Mouse (Mus musculus) intestine, embryonic 15.5 days (tissue): ENCODE data around the gene Map2k4. TPM values are rescaled to one million over a fixed set of nuclear protein-coding genes. Genes with fewer than 3 reads are reported as not detected.
A peak's percentile ranks its signal among the peaks of the same experiment; 100 is the strongest.

Experiments
- ATAC-seq: fragments of 200-750 bp; cut with Nextera tagmentation; 2 replicates; pipeline ENCODE4 v1.8.0; 2017; ENCODE audit warnings: moderate TSS enrichment, moderate library complexity
- H3K27ac ChIP-seq: fragments of 300-500 bp; sonication (generic); 2 replicates; pipeline ENCODE4 v1.5.1; 2015; ENCODE audit warnings: mild to moderate bottlenecking, inconsistent platforms
- H3K27me3 ChIP-seq: fragments of 300-500 bp; sonication (generic); replicated peaks from 2 replicates; pipeline ENCODE4 v1.6.1; 2015; ENCODE audit warnings: inconsistent platforms
- H3K36me3 ChIP-seq: fragments of 300-500 bp; sonication (generic); 2 replicates; pipeline ENCODE4 v1.6.1; 2015; ENCODE audit warnings: inconsistent platforms
- H3K4me1 ChIP-seq: fragments of 300-500 bp; sonication (generic); replicated peaks from 2 replicates; pipeline ENCODE4 v1.6.1; 2015; ENCODE audit warnings: inconsistent platforms
- H3K4me2 ChIP-seq: fragments of 300-500 bp; sonication (generic); replicated peaks from 2 replicates; pipeline ENCODE4 v1.6.1; 2015; ENCODE audit warnings: mild to moderate bottlenecking, inconsistent platforms
- H3K4me3 ChIP-seq: fragments of 300-500 bp; sonication (generic); replicated peaks from 2 replicates; pipeline ENCODE4 v1.5.1; 2015; ENCODE audit warnings: inconsistent platforms
- H3K9ac ChIP-seq: fragments of 300-500 bp; sonication (generic); 2 replicates; pipeline ENCODE4 v1.6.1; 2015; ENCODE audit warnings: inconsistent platforms
- H3K9me3 ChIP-seq: fragments of 300-500 bp; sonication (generic); 2 replicates; pipeline ENCODE4 v1.6.1; 2016; ENCODE audit warnings: inconsistent platforms
- WGBS: fragments of 180-500 bp; shearing (Covaris S2); methylation state at CpG from one replicate; pipeline ENCODE4 v1.1.7; 2015; 5-methylcytosine and 5-hydroxymethylcytosine counted together
- polyA plus RNA-seq: library from polyadenylated mRNA; unstranded; fragments of >200 nt; fragmentation: Nextera tagmentation; extraction: Ambion mirVana; gene quantifications from 2 replicates; pipeline ENCODE4 v1.2.1, GENCODE M21; 2015

The Map2k4 gene
- polyA plus RNA-seq, 1 experiment from 2014 or later = 57.8 TPM

GRCm38 (mm10) chr11:65667348-65667969, 120.6 kb downstream of the Map2k4 start:
- Histone ChIP-seq H3K9ac (no peak overlapping the region), H3K4me2 (no peak overlapping the region), H3K9me3 (no peaks in the 10 kb centered on the region), H3K4me1 (0 out of 2 replicates have a peak, but pooled peaks cover 4% of the 10 kb centered on the region), H3K4me3 (no peak overlapping the region), H3K36me3 (no peaks in the 10 kb centered on the region), H3K27me3 (no peaks in the 10 kb centered on the region), H3K27ac (no peak overlapping the region)
- WGBS = 46% methylated on average over 6 of the region's 6 CpGs
- no peak for ATAC-seq

- no peak overlapping the region for H3K9ac ChIP-seq
- 56% methylated on average over 6 of the region's 6 CpGs for WGBS
- no peak overlapping the region for H3K27ac ChIP-seq
- no peak overlapping the region for H3K4me2 ChIP-seq
- no peak for ATAC-seq
- H3K27me3 ChIP-seq = no peaks in the 10 kb centered on the region
- H3K9me3 ChIP-seq = no peaks in the 10 kb centered on the region
- H3K4me1 ChIP-seq = peaks cover 11% of the 10 kb centered on the region; the same call in 1 of the 2 replicates
- H3K36me3 ChIP-seq = no peaks in the 10 kb centered on the region
- H3K4me3 ChIP-seq = no peak overlapping the region
These were observed 123.2 kb downstream of the Map2k4 start for GRCm38 (mm10) chr11:65664903-65665302.

DNA sequence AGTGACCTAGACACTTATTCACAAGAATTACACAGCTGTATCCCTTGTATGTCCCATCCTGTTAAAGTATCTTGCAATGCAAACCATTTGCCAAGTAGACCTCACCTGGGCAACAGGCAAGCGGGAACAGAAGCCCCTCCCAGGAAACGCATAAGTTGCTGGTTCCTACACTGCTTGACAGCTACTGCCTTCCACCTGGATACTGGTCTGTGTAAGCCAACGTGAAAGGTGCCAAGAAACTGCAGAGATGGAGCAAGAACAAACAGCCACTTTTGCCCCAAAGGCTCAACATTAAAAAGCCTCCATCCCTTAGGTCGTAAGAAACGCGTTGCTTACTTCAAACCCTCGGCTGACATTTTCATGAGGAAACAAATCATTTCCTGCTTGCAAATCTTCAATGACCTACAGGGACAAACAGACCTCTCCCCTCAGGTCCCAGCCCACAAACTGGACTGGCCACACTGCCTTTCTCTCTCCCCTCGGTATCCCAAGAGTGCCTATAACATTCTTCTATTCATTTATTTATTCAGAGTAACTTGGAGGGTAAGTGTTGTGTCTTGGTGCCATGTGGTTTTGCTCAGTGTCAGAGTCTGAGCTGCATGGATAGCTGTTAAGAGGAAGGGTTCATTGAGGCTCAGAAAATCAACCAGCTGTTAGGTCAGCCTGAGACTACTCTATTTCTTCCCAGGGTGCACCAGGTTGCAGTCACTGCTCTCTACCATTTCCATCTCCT, 126.1 kb downstream of the Map2k4 start:
- no peak overlapping the region for H3K4me3 ChIP-seq
- no peak overlapping the region for H3K27ac ChIP-seq
- no peaks in the 10 kb centered on the region for H3K9me3 ChIP-seq
- peaks cover 7% of the 10 kb centered on the region; the same call in 1 of the 2 replicates for H3K4me1 ChIP-seq
- WGBS = 30% methylated on average over 8 of the region's 8 CpGs
- H3K4me2 ChIP-seq = no peak overlapping the region
- H3K9ac ChIP-seq = no peak overlapping the region
- ATAC-seq = 0 out of 2 replicates have a peak, but pooled peaks have one; percentile 12
- no peaks in the 10 kb centered on the region for H3K36me3 ChIP-seq
- no peaks in the 10 kb centered on the region for H3K27me3 ChIP-seq

GRCm38 (mm10) chr11:65653932-65654331, 134.2 kb downstream of the Map2k4 start:
- no peaks in the 10 kb centered on the region for H3K27me3 ChIP-seq
- 80% methylated on average over 8 of the region's 8 CpGs for WGBS
- H3K27ac ChIP-seq = no peak overlapping the region
- H3K9ac ChIP-seq = no peak overlapping the region
- no peak overlapping the region for H3K4me2 ChIP-seq
- no peaks in the 10 kb centered on the region for H3K36me3 ChIP-seq
- ATAC-seq = no peak
- H3K9me3 ChIP-seq = no peaks in the 10 kb centered on the region
- no peak overlapping the region for H3K4me3 ChIP-seq
- H3K4me1 ChIP-seq = no peaks in the 10 kb centered on the region; the same call in 1 of the 2 replicates

DNA sequence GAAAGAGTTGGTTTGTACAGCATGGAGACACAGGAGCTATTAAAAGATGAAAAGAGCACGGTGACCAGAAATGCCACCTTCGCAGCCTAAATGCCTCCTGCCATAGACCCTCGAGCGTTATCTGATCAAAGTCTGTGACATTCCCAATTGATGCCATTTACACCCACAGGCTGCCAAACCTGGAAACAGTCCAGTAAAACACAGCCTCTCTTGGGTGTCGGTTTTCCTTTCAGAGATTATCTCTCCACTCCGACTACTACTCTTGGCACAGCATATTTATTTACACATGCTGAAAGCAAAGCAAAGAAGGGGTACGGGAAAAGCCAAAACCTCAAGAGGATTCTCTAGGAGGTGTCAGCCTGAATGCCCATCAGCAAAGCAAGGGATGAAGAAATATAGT, 136.7 kb downstream of the Map2k4 start:
- no peaks in the 10 kb centered on the region for H3K36me3 ChIP-seq

DNA sequence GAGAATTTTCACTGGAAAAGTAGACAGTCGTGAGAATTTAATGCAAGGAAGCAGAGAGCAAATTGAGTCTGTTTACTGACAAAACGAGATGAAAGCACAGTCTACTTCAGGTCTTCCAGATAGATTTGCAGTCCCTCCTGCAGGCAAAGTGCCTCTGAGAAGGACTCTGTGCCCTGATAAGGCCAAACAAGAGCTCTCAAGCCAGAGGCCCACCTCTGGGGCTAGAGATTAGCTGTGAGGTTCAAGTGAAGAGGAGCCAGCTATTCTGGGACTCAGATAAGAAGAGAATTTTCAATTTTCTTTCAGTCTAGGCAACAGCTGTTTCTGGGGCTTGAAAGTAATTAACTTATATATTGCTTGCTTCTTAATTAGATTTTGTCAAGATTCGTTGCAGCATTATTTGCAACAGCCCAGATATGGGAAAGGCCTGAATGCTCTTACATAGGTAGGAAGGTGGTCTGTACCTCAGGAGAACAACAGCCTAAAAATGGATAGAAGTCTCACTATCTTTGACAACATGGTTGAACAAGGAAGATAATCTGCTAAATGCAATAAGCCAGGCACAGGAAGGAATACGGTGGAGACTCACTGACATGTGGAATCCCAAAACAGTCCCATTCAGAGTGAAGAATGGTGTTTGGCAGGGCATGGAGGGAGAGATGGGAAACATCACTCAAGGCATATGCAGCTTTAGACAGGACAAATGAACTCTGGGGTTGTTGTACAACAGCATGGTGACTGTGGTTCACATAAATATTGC, 138.0 kb downstream of the Map2k4 start:
- no peak overlapping the region for H3K4me2 ChIP-seq
- no peaks in the 10 kb centered on the region for H3K36me3 ChIP-seq
- no peaks in the 10 kb centered on the region for H3K4me1 ChIP-seq
- peak; percentile 76; the same call in 1 of the 2 replicates for ATAC-seq
- WGBS = 54% methylated on average over 4 of the region's 4 CpGs
- no peak overlapping the region for H3K27ac ChIP-seq
- no peak overlapping the region for H3K4me3 ChIP-seq
- H3K9ac ChIP-seq = no peak overlapping the region
- no peaks in the 10 kb centered on the region for H3K9me3 ChIP-seq
- H3K27me3 ChIP-seq = no peaks in the 10 kb centered on the region

More for the DNA sequence above, 136.7 kb downstream of the Map2k4 start:
- Histone ChIP-seq H3K9me3 (no peaks in the 10 kb centered on the region), H3K4me3 (no peak overlapping the region), H3K27me3 (no peaks in the 10 kb centered on the region), H3K4me1 (no peaks in the 10 kb centered on the region; the same call in 1 of the 2 replicates), H3K9ac (no peak overlapping the region), H3K4me2 (no peak overlapping the region), H3K27ac (no peak overlapping the region)
- WGBS = 70% methylated on average over 7 of the region's 7 CpGs
- ATAC-seq = no peak

- Histone ChIP-seq H3K27ac (no peak overlapping the region), H3K4me2 (no peak overlapping the region), H3K4me3 (no peak overlapping the region), H3K9me3 (no peaks in the 10 kb centered on the region), H3K9ac (no peak overlapping the region), H3K4me1 (peaks cover 3% of the 10 kb centered on the region; the same call in 1 of the 2 replicates), H3K36me3 (no peaks in the 10 kb centered on the region), H3K27me3 (no peaks in the 10 kb centered on the region)
- 72% methylated on average over 4 of the region's 4 CpGs for WGBS
- ATAC-seq = no peak
These were observed 138.6 kb downstream of the Map2k4 start for GRCm38 (mm10) chr11:65649469-65649868.

- 56% methylated on average over 5 of the region's 5 CpGs for WGBS
- peaks cover 4% of the 10 kb centered on the region; the same call in 1 of the 2 replicates for H3K4me1 ChIP-seq
- H3K27ac ChIP-seq = 0 out of 2 replicates have a peak overlapping the region, but pooled peaks have one; percentile 9
- H3K9me3 ChIP-seq = no peaks in the 10 kb centered on the region
- H3K4me3 ChIP-seq = no peak overlapping the region
- no peak overlapping the region for H3K9ac ChIP-seq
- H3K27me3 ChIP-seq = no peaks in the 10 kb centered on the region
- H3K4me2 ChIP-seq = no peak overlapping the region
- H3K36me3 ChIP-seq = no peaks in the 10 kb centered on the region
- no peak for ATAC-seq
These were observed 141.8 kb downstream of the Map2k4 start for GRCm38 (mm10) chr11:65646314-65646713.

DNA sequence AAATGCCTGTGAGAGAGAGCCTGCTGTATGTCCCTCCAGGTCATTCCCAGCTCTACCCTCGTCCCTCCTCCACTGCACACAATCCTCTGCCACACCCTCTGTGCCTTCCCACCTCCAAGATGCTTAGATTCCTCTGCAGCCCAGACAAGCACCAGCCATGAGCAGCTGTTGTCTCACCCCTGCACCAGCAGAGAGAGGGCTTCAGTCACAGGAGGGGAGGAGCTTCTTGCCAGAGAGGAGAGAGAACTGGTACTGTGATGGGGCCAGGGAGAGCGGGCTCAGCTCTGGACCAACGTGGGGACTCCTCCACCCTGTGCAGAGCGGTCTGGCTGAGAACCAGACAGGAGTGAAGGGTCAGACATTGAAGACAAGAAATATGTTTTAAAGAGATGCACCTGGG, 143.6 kb downstream of the Map2k4 start:
- no peak overlapping the region for H3K9ac ChIP-seq
- H3K4me1 ChIP-seq = peaks cover 4% of the 10 kb centered on the region; the same call in 1 of the 2 replicates
- ATAC-seq = no peak
- no peak overlapping the region for H3K4me2 ChIP-seq
- no peak overlapping the region for H3K4me3 ChIP-seq
- 0 out of 2 replicates have a peak overlapping the region, but pooled peaks have one; percentile 46 for H3K27ac ChIP-seq
- H3K9me3 ChIP-seq = no peaks in the 10 kb centered on the region
- H3K27me3 ChIP-seq = no peaks in the 10 kb centered on the region
- WGBS = 41% methylated on average over 4 of the region's 4 CpGs
- no peaks in the 10 kb centered on the region for H3K36me3 ChIP-seq

DNA sequence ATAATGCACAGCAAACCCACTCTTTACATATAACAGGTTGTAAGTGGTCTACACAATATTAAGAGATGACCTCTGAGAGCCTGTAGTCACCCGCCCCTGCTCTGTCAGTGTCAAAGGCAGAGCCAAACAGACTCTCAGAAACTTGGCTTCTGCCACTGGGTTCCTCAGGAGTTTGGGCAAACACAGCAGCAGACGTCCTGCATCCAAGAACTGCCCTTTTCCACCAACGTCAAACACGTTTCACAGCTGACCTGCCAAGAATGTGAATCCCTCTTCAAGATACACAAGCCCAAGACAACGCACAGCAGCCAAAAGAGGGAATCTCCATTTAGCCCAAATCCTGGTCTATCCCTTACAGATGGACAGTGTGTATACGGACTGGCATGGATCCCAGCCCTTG, 147.8 kb downstream of the Map2k4 start:
- Histone ChIP-seq H3K4me1 (peaks cover 4% of the 10 kb centered on the region; the same call in 1 of the 2 replicates), H3K27me3 (no peaks in the 10 kb centered on the region), H3K27ac (no peak overlapping the region), H3K4me3 (no peak overlapping the region), H3K9ac (no peak overlapping the region), H3K4me2 (no peak overlapping the region), H3K36me3 (no peaks in the 10 kb centered on the region), H3K9me3 (no peaks in the 10 kb centered on the region)
- ATAC-seq = no peak
- WGBS = 52% methylated on average over 6 of the region's 6 CpGs
